Mouse (Mus musculus) limb, embryonic 12.5 days (tissue): ENCODE measurements around the gene Vmp1. TPM values are rescaled to one million over a fixed set of nuclear protein-coding genes. Genes with fewer than 3 reads are reported as not detected.

Source experiments
- microRNA counts: library from miRNA; unstranded; fragments of <30 nt; microRNA quantifications from one replicate; lab custom pipeline; 2017
- microRNA-seq: library from miRNA; unstranded; fragments of <30 nt; microRNA quantifications from one replicate; pipeline ENCODE4, GENCODE M21; 2017
- polyA plus RNA-seq: library from polyadenylated mRNA; unstranded; fragments of >200 nt; fragmentation: Nextera tagmentation; extraction: Ambion mirVana; gene quantifications from 2 replicates; pipeline ENCODE4 v1.2.1, GENCODE M21; 2016

Vmp1 gene
- polyA plus RNA-seq, 1 experiment from 2014 or later = 85.1 TPM

MicroRNAs within 50 kb of the gene (microRNA counts, 519-probe panel; counts per million panel counts)
- microRNA mmu-miR-21 (lab: Ali Mortazavi, UCI) = 4,931 counts per million, percentile 46 among the panel's probes with 10 or more counts

Small RNA genes lying within 50 kb of the gene (microRNA-seq; reads per million reads assigned to microRNA genes)
- gene Mir21a = 5,340 reads per million, percentile 90 among the genes with 10 or more reads in this experiment

Other genes starting within 250 kb of the Vmp1 start
- gene Rnft1, start 199.2 kb downstream of the Vmp1 start, polyA plus RNA-seq = 33.3 and 36.9 TPM in 2 replicates
- gene Rps6kb1, start 139.0 kb downstream of the Vmp1 start, polyA plus RNA-seq = 78.3 and 83.8 TPM in 2 replicates
- gene Tubd1, start 138.8 kb downstream of the Vmp1 start, polyA plus RNA-seq = 9.8 and 11.5 TPM in 2 replicates
- 40.4 and 42.9 TPM in 2 replicates for gene Ptrh2, start 149 bp upstream of the Vmp1 start, polyA plus RNA-seq
- 129 and 137 TPM in 2 replicates for gene Cltc, start 73.7 kb upstream of the Vmp1 start, polyA plus RNA-seq
- gene Dhx40, start 123.9 kb upstream of the Vmp1 start, polyA plus RNA-seq = 36.4 and 39.7 TPM in 2 replicates